Mouse (Mus musculus): Measurements from ENCODE around the gene 4931414P19Rik. TPM values are rescaled to one million over a fixed set of nuclear protein-coding genes. Genes with fewer than 3 reads are reported as not detected.

4931414P19Rik gene
- polyA plus RNA-seq, 1 experiment from 2014 or later: 7.8 TPM

DNA sequence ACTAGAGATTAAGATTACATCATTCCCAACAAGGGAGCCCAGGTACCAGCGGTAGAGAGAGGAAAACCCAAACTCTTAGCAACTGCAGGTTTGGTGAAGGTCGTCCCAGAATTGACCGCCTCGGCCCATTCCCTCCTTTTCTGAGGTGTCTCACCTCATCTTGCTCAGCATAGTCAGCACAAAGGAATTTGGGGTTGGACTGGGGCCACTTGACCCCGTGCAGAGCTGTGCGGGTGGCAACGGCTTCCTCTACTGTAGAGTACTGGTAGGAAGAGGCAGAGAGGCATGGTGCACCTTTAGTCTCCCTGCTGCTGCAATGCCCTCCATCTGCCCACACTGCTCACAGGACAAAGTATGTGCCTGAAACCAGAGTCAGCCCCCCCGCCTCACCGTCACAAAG is 38.5 kb upstream of the 4931414P19Rik start:
- Histone ChIP-seq H3K9me3 (replicated peaks; ENCODE audit: control insufficient read depth, low read length) (no peaks in the 10 kb centered on the region), H3K36me3 (ENCODE audit: control insufficient read depth, insufficient read depth) (peaks cover 62% of the 10 kb centered on the region), H3K27me3 (ENCODE audit: control insufficient read depth, insufficient read depth, low read length) (no peaks in the 10 kb centered on the region), H3K4me3 (ENCODE audit: low read length) (no peak overlapping the region), H3K9ac (ENCODE audit: low read length) (no peak overlapping the region), H3K27ac (ENCODE audit: low read length) (no peak overlapping the region), H3K4me1 (ENCODE audit: control insufficient read depth, insufficient read depth, low read length) (peaks cover 3% of the 10 kb centered on the region), H3K4me2 (ENCODE audit: low read depth, low read length) (no peak overlapping the region)
- WGBS: 73% methylated on average over 9 of the region's 9 CpGs
- no peak for ATAC-seq (replicated peaks; ENCODE audit: extremely low read depth, insufficient read depth, low FRiP score)

DNA sequence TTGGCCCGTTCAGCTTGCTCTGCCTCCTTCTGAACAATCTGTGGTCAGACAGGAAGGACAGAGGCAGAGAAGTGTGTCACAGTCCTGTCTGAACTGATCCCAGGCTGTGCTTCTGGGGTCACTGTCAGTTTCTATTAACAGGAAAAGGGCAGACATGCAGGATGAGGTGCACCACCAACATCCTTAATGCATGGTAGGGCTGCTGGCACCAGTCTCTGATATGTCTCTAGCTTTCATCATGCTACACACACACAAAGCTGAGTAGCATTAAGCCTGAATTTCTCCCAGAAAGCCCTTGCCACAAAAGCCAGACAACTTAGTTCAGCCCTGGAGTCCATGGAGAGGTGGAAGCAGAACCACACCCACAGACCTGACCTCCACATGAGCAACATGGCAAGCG is 37.2 kb upstream of the 4931414P19Rik start:
- no peaks in the 10 kb centered on the region for H3K9me3 ChIP-seq (replicated peaks; ENCODE audit: control insufficient read depth, low read length)
- no peak overlapping the region for H3K9ac ChIP-seq (ENCODE audit: low read length)
- WGBS: 85% methylated on average over 2 of the region's 2 CpGs
- H3K27me3 ChIP-seq (ENCODE audit: control insufficient read depth, insufficient read depth, low read length): 0 out of 2 replicates have a peak, but pooled peaks cover 2% of the 10 kb centered on the region
- no peak overlapping the region for H3K4me3 ChIP-seq (ENCODE audit: low read length)
- no peak for ATAC-seq (replicated peaks; ENCODE audit: extremely low read depth, insufficient read depth, low FRiP score)
- peaks cover 3% of the 10 kb centered on the region for H3K4me1 ChIP-seq (ENCODE audit: control insufficient read depth, insufficient read depth, low read length)
- H3K36me3 ChIP-seq (ENCODE audit: control insufficient read depth, insufficient read depth): peaks cover 52% of the 10 kb centered on the region
- no peak overlapping the region for H3K27ac ChIP-seq (ENCODE audit: low read length)
- H3K4me2 ChIP-seq (ENCODE audit: low read depth, low read length): no peak overlapping the region

DNA sequence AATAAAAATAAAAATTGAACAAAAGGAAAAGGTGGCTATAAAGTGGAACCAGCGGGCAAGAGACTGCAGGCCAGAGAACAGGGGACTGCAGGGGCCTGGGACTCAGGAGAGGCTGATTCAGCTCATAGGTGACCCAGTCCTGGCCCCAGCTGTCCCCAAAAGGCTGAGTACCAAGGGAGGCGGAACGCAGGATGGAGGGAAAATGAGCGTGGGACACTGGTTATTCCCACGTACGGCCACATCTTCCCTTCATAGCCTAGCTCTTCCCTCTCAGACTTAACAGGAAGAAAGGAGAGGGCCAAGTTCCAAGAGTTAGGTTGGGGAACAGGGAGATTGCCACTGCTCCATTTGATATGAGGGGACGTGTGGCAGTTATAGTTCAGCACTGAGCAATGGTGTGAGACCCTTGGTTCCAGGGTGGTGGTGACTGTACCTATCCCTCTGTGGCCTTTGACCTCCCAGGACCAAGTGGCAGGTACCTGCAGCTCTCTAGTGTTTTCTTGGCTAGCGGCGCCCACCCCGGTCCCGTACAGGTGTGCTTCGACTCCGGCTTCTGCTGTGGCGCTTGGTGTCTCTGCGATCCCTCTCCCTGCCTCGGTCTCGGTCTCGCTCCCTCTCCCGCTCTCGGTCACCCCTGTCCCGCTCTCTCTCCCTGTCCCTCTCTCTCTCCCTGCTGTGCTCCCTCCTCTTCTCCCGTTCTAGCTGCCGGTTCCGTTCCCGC is 36.6 kb upstream of the 4931414P19Rik start:
- Histone ChIP-seq H3K27ac (ENCODE audit: low read length) (no peak overlapping the region), H3K4me3 (ENCODE audit: low read length) (no peak overlapping the region), H3K4me2 (ENCODE audit: low read depth, low read length) (no peak overlapping the region), H3K4me1 (ENCODE audit: control insufficient read depth, insufficient read depth, low read length) (peaks cover 3% of the 10 kb centered on the region), H3K9ac (ENCODE audit: low read length) (no peak overlapping the region), H3K9me3 (replicated peaks; ENCODE audit: control insufficient read depth, low read length) (no peaks in the 10 kb centered on the region), H3K36me3 (ENCODE audit: control insufficient read depth, insufficient read depth) (peaks cover 46% of the 10 kb centered on the region), H3K27me3 (ENCODE audit: control insufficient read depth, insufficient read depth, low read length) (0 out of 2 replicates have a peak, but pooled peaks cover 2% of the 10 kb centered on the region)
- ATAC-seq (replicated peaks; ENCODE audit: extremely low read depth, insufficient read depth, low FRiP score): no peak
- WGBS: 78% methylated on average over 25 of the region's 25 CpGs

DNA sequence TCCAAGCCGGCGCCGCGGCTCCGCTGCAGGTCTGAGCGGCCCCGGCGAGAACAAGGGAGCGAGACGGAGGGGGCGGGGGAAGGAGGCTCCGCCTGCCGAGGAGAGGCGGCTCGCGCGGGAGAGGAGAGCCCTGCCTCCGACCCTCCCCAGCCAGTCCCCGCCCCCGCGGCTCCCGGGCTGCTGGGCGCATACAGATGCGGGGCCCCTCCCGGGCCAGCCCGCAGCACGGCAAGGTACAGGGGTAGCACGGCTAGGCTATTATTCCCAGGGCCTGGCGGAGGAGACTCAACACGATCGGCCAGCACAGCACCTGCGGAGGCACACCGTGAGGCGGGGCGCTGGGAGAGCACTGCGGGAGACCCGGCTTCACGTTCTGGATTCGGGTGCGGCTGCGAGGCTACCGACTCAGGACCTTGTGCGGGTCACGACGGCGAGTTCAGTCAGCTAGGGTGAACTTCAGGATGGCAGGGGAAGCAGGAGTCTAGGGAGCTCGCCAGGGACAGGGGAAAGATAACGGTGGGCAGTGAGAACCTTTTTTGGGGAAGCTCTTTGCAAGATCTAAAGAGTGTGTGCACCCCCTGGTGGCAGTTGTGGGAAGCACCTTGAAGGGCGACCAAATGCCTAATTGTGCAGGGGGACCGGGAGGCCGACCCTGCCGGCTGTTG is 35.6 kb upstream of the 4931414P19Rik start, which contains the start of gene Cdh24:
TSS of gene Cdh24 (minus strand) at position 60 of the 665 bp plus-strand sequence.
- WGBS: under 1% methylated on average over 51 of the region's 52 CpGs
- H3K4me2 ChIP-seq (ENCODE audit: low read depth, low read length): peak within 1 kb of the TSS; percentile 99
- H3K27me3 ChIP-seq (ENCODE audit: control insufficient read depth, insufficient read depth, low read length): 0 out of 2 replicates have a peak, but pooled peaks cover 2% of the 10 kb centered on the region
- peak within 1 kb of the TSS; percentile 68 for H3K27ac ChIP-seq (ENCODE audit: low read length)
- peak within 1 kb of the TSS; percentile 88 for H3K9ac ChIP-seq (ENCODE audit: low read length)
- no peaks in the 10 kb centered on the region for H3K9me3 ChIP-seq (replicated peaks; ENCODE audit: control insufficient read depth, low read length)
- peak; percentile 92 for ATAC-seq (replicated peaks; ENCODE audit: extremely low read depth, insufficient read depth, low FRiP score)
- peaks cover 3% of the 10 kb centered on the region for H3K4me1 ChIP-seq (ENCODE audit: control insufficient read depth, insufficient read depth, low read length)
- peaks cover 40% of the 10 kb centered on the region for H3K36me3 ChIP-seq (ENCODE audit: control insufficient read depth, insufficient read depth)
- H3K4me3 ChIP-seq (ENCODE audit: low read length): peak within 1 kb of the TSS; percentile 80

DNA sequence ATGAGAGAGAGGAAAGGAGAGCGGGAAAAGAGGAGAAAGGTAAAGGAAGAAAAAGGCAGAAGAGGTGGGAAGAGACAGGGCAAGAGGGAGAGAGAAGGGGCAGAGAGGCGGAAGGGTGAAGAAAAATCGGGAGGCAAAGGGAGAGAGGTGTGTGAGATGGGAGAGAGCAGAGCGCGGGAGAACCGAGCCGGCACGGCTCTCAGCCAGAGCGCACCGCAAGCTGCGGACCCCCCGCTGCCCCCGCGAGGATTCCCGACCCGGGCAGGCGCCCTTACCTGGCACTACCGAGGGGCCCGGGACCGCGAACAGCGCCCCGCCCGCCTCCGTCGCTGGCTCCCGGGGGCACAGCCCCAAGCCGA is 35.1 kb upstream of the 4931414P19Rik start, which contains the start of gene Gm17606:
TSS of gene Gm17606 (plus strand) at position 7 of the 359 bp plus-strand sequence.
- H3K4me2 ChIP-seq (ENCODE audit: low read depth, low read length): peak within 1 kb of the TSS; percentile 99
- 0% methylated on average over 27 of the region's 28 CpGs for WGBS
- H3K4me1 ChIP-seq (ENCODE audit: control insufficient read depth, insufficient read depth, low read length): peaks cover 3% of the 10 kb centered on the region
- peaks cover 35% of the 10 kb centered on the region for H3K36me3 ChIP-seq (ENCODE audit: control insufficient read depth, insufficient read depth)
- peak within 1 kb of the TSS; percentile 80 for H3K4me3 ChIP-seq (ENCODE audit: low read length)
- peak within 1 kb of the TSS; percentile 68 for H3K27ac ChIP-seq (ENCODE audit: low read length)
- H3K9me3 ChIP-seq (replicated peaks; ENCODE audit: control insufficient read depth, low read length): no peaks in the 10 kb centered on the region
- 0 out of 2 replicates have a peak, but pooled peaks cover 2% of the 10 kb centered on the region for H3K27me3 ChIP-seq (ENCODE audit: control insufficient read depth, insufficient read depth, low read length)
- peak within 1 kb of the TSS; percentile 88 for H3K9ac ChIP-seq (ENCODE audit: low read length)
- no peak for ATAC-seq (replicated peaks; ENCODE audit: extremely low read depth, insufficient read depth, low FRiP score)

DNA sequence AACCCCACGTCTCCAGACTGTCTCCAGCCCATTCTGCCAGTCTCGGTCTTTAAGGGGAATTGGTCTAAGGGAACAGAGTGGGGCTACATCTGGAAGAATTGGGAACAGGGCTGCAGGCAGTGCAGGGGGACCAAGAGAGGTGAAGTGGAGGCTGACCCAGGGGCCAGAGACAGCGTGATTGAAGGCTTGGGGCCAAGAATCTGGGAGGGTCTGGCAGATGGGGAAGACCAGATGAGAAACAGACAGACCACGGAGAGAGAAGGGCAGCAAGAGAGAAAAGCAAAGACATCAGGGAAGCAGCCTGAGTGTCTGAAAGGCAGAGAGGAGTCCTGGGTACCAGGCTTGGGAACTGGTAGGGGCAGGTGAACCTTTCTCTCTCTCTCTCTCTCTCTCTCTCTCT is 34.3 kb upstream of the 4931414P19Rik start:
- Histone ChIP-seq H3K4me3 (ENCODE audit: low read length) (no peak overlapping the region), H3K4me2 (ENCODE audit: low read depth, low read length) (peak overlapping the region; percentile 1; the same call in 1 of the 2 replicates), H3K36me3 (ENCODE audit: control insufficient read depth, insufficient read depth) (peaks cover 27% of the 10 kb centered on the region), H3K27ac (ENCODE audit: low read length) (no peak overlapping the region), H3K9me3 (replicated peaks; ENCODE audit: control insufficient read depth, low read length) (no peaks in the 10 kb centered on the region), H3K27me3 (ENCODE audit: control insufficient read depth, insufficient read depth, low read length) (0 out of 2 replicates have a peak, but pooled peaks cover 2% of the 10 kb centered on the region), H3K4me1 (ENCODE audit: control insufficient read depth, insufficient read depth, low read length) (peaks cover 3% of the 10 kb centered on the region), H3K9ac (ENCODE audit: low read length) (no peak overlapping the region)
- no peak for ATAC-seq (replicated peaks; ENCODE audit: extremely low read depth, insufficient read depth, low FRiP score)
- 46% methylated on average over 4 of the region's 4 CpGs for WGBS

DNA sequence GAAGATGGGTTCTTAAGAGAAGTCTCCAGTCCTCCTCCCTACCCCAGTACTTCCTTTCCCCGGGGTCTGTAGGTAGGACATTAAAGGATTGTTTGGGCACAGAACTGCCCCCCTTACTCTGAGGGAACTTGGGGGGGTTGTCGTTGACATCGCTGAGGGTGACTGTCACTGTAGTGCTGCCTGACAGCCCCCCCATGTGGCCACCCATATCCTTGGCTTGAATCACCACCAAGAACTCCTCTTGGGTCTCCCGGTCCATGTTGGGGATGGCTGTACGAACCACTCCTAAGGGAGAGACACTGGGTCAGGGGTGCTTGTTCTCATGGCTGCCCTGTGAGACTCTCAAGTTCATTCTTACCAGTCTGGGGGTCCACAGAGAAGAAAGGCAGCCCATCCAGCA is 32.4 kb upstream of the 4931414P19Rik start:
- H3K4me2 ChIP-seq (ENCODE audit: low read depth, low read length): no peak overlapping the region
- no peak overlapping the region for H3K27ac ChIP-seq (ENCODE audit: low read length)
- H3K36me3 ChIP-seq (ENCODE audit: control insufficient read depth, insufficient read depth): peaks cover 10% of the 10 kb centered on the region
- ATAC-seq (replicated peaks; ENCODE audit: extremely low read depth, insufficient read depth, low FRiP score): no peak
- 60% methylated on average over 5 of the region's 5 CpGs for WGBS
- no peak overlapping the region for H3K4me3 ChIP-seq (ENCODE audit: low read length)
- peaks cover 3% of the 10 kb centered on the region for H3K4me1 ChIP-seq (ENCODE audit: control insufficient read depth, insufficient read depth, low read length)
- no peak overlapping the region for H3K9ac ChIP-seq (ENCODE audit: low read length)
- H3K27me3 ChIP-seq (ENCODE audit: control insufficient read depth, insufficient read depth, low read length): 0 out of 2 replicates have a peak, but pooled peaks cover 2% of the 10 kb centered on the region
- no peaks in the 10 kb centered on the region for H3K9me3 ChIP-seq (replicated peaks; ENCODE audit: control insufficient read depth, low read length)

DNA sequence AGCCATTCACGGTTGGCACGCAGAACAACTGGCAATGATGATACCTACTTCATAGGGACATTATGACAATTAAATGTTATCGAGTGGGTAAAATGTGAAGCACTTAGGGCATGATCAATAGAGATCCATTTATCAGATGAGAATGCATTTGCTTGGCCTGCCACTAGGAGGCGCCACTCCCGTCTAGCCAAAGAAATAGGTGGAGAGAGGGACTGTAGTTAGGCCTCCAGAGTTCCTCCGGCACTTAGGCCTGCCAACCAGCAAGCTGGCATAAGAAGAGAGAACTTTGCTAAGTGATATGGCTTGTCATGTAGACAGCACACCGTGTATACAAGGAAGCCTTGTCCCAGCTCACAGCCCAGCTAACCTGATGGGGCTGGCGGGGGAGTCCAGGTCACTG is 31.2 kb upstream of the 4931414P19Rik start:
- H3K4me3 ChIP-seq (ENCODE audit: low read length): no peak overlapping the region
- no peak overlapping the region for H3K9ac ChIP-seq (ENCODE audit: low read length)
- WGBS: 53% methylated on average over 8 of the region's 8 CpGs
- H3K9me3 ChIP-seq (replicated peaks; ENCODE audit: control insufficient read depth, low read length): no peaks in the 10 kb centered on the region
- no peak overlapping the region for H3K4me2 ChIP-seq (ENCODE audit: low read depth, low read length)
- peaks cover 3% of the 10 kb centered on the region for H3K4me1 ChIP-seq (ENCODE audit: control insufficient read depth, insufficient read depth, low read length)
- H3K36me3 ChIP-seq (ENCODE audit: control insufficient read depth, insufficient read depth): peaks cover 11% of the 10 kb centered on the region
- 0 out of 2 replicates have a peak, but pooled peaks cover 2% of the 10 kb centered on the region for H3K27me3 ChIP-seq (ENCODE audit: control insufficient read depth, insufficient read depth, low read length)
- no peak overlapping the region for H3K27ac ChIP-seq (ENCODE audit: low read length)
- no peak for ATAC-seq (replicated peaks; ENCODE audit: extremely low read depth, insufficient read depth, low FRiP score)

DNA sequence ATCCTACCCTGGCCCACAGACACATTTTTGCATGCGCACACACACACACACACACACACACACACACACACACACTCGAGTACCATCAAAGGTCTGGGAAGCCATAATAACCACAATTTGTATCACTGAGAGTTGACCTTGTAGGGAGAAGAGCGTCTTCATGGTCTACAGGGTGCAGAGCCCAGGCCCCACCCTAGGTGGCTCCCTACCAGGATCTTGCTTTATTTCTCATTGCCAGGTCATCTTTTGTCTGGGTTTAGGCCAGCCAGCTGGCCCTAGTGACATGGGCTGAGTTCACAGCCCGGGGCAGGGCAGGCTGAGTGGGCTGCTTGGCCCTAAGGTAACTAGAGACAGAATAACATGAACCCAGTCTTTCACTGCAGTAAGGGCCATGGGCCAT is 28.4 kb upstream of the 4931414P19Rik start:
- no peak for ATAC-seq (replicated peaks; ENCODE audit: extremely low read depth, insufficient read depth, low FRiP score)
- H3K9ac ChIP-seq (ENCODE audit: low read length): no peak overlapping the region
- no peak overlapping the region for H3K27ac ChIP-seq (ENCODE audit: low read length)
- no peak overlapping the region for H3K4me3 ChIP-seq (ENCODE audit: low read length)
- H3K4me1 ChIP-seq (ENCODE audit: control insufficient read depth, insufficient read depth, low read length): no peaks in the 10 kb centered on the region
- H3K9me3 ChIP-seq (replicated peaks; ENCODE audit: control insufficient read depth, low read length): no peaks in the 10 kb centered on the region
- WGBS: 81% methylated on average over 4 of the region's 4 CpGs
- H3K36me3 ChIP-seq (ENCODE audit: control insufficient read depth, insufficient read depth): peaks cover 15% of the 10 kb centered on the region
- no peak overlapping the region for H3K4me2 ChIP-seq (ENCODE audit: low read depth, low read length)
- 0 out of 2 replicates have a peak, but pooled peaks cover 2% of the 10 kb centered on the region for H3K27me3 ChIP-seq (ENCODE audit: control insufficient read depth, insufficient read depth, low read length)

Data from heart, embryonic 16.5 days (tissue).